ENCODE assay signal across 13 mouse cellular contexts in genomic region chr8:70843941-70844340, GRCm38 (mm10). TPM values are rescaled to one million over a fixed set of nuclear protein-coding genes. Genes with fewer than 3 reads are reported as not detected.
DNase-seq lines count a peak whose midpoint lies in the region; ATAC-seq lines count a peak whose summit lies in the region.
"Had no signal": no experiment of that assay in that cellular context is flagged by ENCODE, and none has a peak within 500 bp of the region (broad histone marks: within the 10 kb centered on the region; RNA-seq: fewer than 3 reads in every experiment).

No protein-coding gene starts in this region.

- 77% methylated on average over 8 of the region's 8 CpGs for WGBS in heart, embryonic 10.5 days
- WGBS in neural tube, embryonic 11.5 days: 88% methylated on average over 8 of the region's 8 CpGs
- 86% methylated on average over 8 of the region's 8 CpGs for WGBS in neural tube, embryonic 15.5 days
- WGBS in embryonic facial prominence, embryonic 14.5 days: 89% methylated on average over 8 of the region's 8 CpGs
- 70% methylated on average over 8 of the region's 8 CpGs for WGBS in liver, embryonic 16.5 days (ENCODE audit: insufficient replicate concordance)

- H3K4me3 ChIP-seq in heart, embryonic 10.5 days: no peak overlapping the region
- no peak overlapping the region for H3K4me3 ChIP-seq in neural tube, embryonic 11.5 days (ENCODE audit: low read depth, low read length)
- no peak overlapping the region for H3K4me3 ChIP-seq in neural tube, embryonic 15.5 days (replicated peaks)
- H3K4me3 ChIP-seq in embryonic facial prominence, embryonic 14.5 days (ENCODE audit: low read depth, low read length): no peak overlapping the region
- H3K4me3 ChIP-seq in liver, embryonic 16.5 days (ENCODE audit: low read depth, low read length): peak overlapping the region; percentile 72
- H3K4me3 ChIP-seq: heart, adult 2 months; myocyte had no signal

- peaks cover 33% of the 10 kb centered on the region for H3K4me1 ChIP-seq in heart, embryonic 10.5 days
- H3K4me1 ChIP-seq in neural tube, embryonic 11.5 days (ENCODE audit: control insufficient read depth, insufficient read depth, low read length): no peaks in the 10 kb centered on the region
- peaks cover 19% of the 10 kb centered on the region for H3K4me1 ChIP-seq in neural tube, embryonic 15.5 days
- no peaks in the 10 kb centered on the region for H3K4me1 ChIP-seq in embryonic facial prominence, embryonic 14.5 days (ENCODE audit: control insufficient read depth, insufficient read depth, low read length)
- H3K4me1 ChIP-seq in liver, embryonic 16.5 days (ENCODE audit: control insufficient read depth, low read depth, low read length): peaks cover 58% of the 10 kb centered on the region

- peaks cover 64% of the 10 kb centered on the region for H3K27me3 ChIP-seq in heart, embryonic 10.5 days (ENCODE audit: insufficient read depth, poor library complexity, severe bottlenecking)
- no peaks in the 10 kb centered on the region for H3K27me3 ChIP-seq in neural tube, embryonic 11.5 days (ENCODE audit: control insufficient read depth, insufficient read depth, low read length)
- no peaks in the 10 kb centered on the region for H3K27me3 ChIP-seq in neural tube, embryonic 15.5 days (replicated peaks)
- H3K27me3 ChIP-seq in embryonic facial prominence, embryonic 14.5 days (replicated peaks; ENCODE audit: control insufficient read depth, insufficient read depth, low read length): no peaks in the 10 kb centered on the region
- H3K27me3 ChIP-seq in liver, embryonic 16.5 days (ENCODE audit: control insufficient read depth, insufficient read depth, low read depth, low read length): peaks cover 8% of the 10 kb centered on the region; the same call in 1 of the 2 replicates
- H3K27me3 ChIP-seq: Patski had no signal

- H3K27ac ChIP-seq in heart, embryonic 10.5 days: peak overlapping the region; percentile 81; the same call in 1 of the 2 replicates
- H3K27ac ChIP-seq in neural tube, embryonic 11.5 days (ENCODE audit: low read depth, low read length): 0 out of 2 replicates have a peak overlapping the region, but pooled peaks have one; percentile 39
- no peak overlapping the region for H3K27ac ChIP-seq in neural tube, embryonic 15.5 days (replicated peaks)
- H3K27ac ChIP-seq in embryonic facial prominence, embryonic 14.5 days (replicated peaks; ENCODE audit: low read depth, low read length): no peak overlapping the region
- peak overlapping the region; percentile 97 for H3K27ac ChIP-seq in liver, embryonic 16.5 days (ENCODE audit: low read length)
- H3K27ac ChIP-seq: heart, adult 2 months had no signal

- H3K36me3 ChIP-seq in heart, embryonic 10.5 days: no peaks in the 10 kb centered on the region
- H3K36me3 ChIP-seq in neural tube, embryonic 11.5 days (ENCODE audit: control insufficient read depth, insufficient read depth, low read length): no peaks in the 10 kb centered on the region
- peaks cover 5% of the 10 kb centered on the region; the same call in 1 of the 2 replicates for H3K36me3 ChIP-seq in neural tube, embryonic 15.5 days
- H3K36me3 ChIP-seq in embryonic facial prominence, embryonic 14.5 days (ENCODE audit: control insufficient read depth, insufficient read depth, low read length): no peaks in the 10 kb centered on the region
- H3K36me3 ChIP-seq in liver, embryonic 16.5 days (ENCODE audit: control insufficient read depth, insufficient read depth): no peaks in the 10 kb centered on the region

- DNase-seq in heart, embryonic 10.5 days (ENCODE audit: low spot score): no peak
- no peak for DNase-seq in heart, postnatal 36 days
- no peak for DNase-seq in neural tube, embryonic 11.5 days (ENCODE audit: low spot score)
- no peak for DNase-seq in embryonic facial prominence, embryonic 14.5 days (ENCODE audit: low spot score)
- no peak for DNase-seq in layer of hippocampus, postnatal 25 days (ENCODE audit: extremely low spot score in 1 of 2, low spot score in 1 of 2)
- no peak for DNase-seq in cerebellum, adult 9-10 months

- H3K9ac ChIP-seq in neural tube, embryonic 11.5 days (ENCODE audit: low read length): no peak overlapping the region
- H3K9ac ChIP-seq in neural tube, embryonic 15.5 days (replicated peaks): no peak overlapping the region
- 0 out of 2 replicates have a peak overlapping the region, but pooled peaks have one; percentile 21 for H3K9ac ChIP-seq in embryonic facial prominence, embryonic 14.5 days (ENCODE audit: low read depth, low read length)
- peak overlapping the region; percentile 91 for H3K9ac ChIP-seq in liver, embryonic 16.5 days (ENCODE audit: low read depth, low read length)

- intact Hi-C loops in heart, postnatal 36 days (cut with DNase I): loop anchor here (1.0 to 5.0 kb wide), 3 partner anchors 25 to 126 kb away; partner anchors contain the start of gene Gm3336

- H3K4me2 ChIP-seq in neural tube, embryonic 11.5 days (ENCODE audit: low read depth): no peak overlapping the region
- H3K4me2 ChIP-seq in neural tube, embryonic 15.5 days: no peak overlapping the region
- no peak overlapping the region for H3K4me2 ChIP-seq in embryonic facial prominence, embryonic 14.5 days (ENCODE audit: low read depth, low read length)
- peak overlapping the region; percentile 85 for H3K4me2 ChIP-seq in liver, embryonic 16.5 days (ENCODE audit: low read depth, low read length)

- ATAC-seq in neural tube, embryonic 11.5 days (ENCODE audit: insufficient read depth, low FRiP score, low TSS enrichment): no peak
- no peak for ATAC-seq in neural tube, embryonic 15.5 days (ENCODE audit: low FRiP score)
- ATAC-seq in embryonic facial prominence, embryonic 14.5 days (ENCODE audit: low read depth): no peak
- ATAC-seq in liver, embryonic 16.5 days (ENCODE audit: low read depth): no peak
- ATAC-seq: Patski had no signal

- H3K9me3 ChIP-seq in heart, embryonic 10.5 days: no peaks in the 10 kb centered on the region
- H3K9me3 ChIP-seq in neural tube, embryonic 11.5 days (ENCODE audit: control insufficient read depth, low read length): no peaks in the 10 kb centered on the region
- H3K9me3 ChIP-seq in neural tube, embryonic 15.5 days (replicated peaks): no peaks in the 10 kb centered on the region
- H3K9me3 ChIP-seq in embryonic facial prominence, embryonic 14.5 days (ENCODE audit: control insufficient read depth, low read length): no peaks in the 10 kb centered on the region
- no peaks in the 10 kb centered on the region for H3K9me3 ChIP-seq in liver, embryonic 16.5 days (replicated peaks; ENCODE audit: control insufficient read depth, low read length)
- H3K9me3 ChIP-seq: megakaryocyte, embryonic 14.5 days had no signal

RNA-seq across cellular contexts. Expression of gene Arrdc2, which starts 4.4 kb away (rescaled TPM):
- 3.7 and 3.8 TPM in 2 replicates for polyA plus RNA-seq in heart, embryonic 10.5 days (2016; fragmentation: Nextera tagmentation; extraction: Ambion mirVana)
- total RNA-seq in heart, postnatal 36 days (2021): 10 to 100 TPM; 11.3 to 11.4 TPM
- polyA plus RNA-seq in neural tube, embryonic 11.5 days (2014; fragmentation: Nextera tagmentation; extraction: Ambion mirVana): 8.8 and 10.2 TPM in 2 replicates
- 7.8 and 8.5 TPM in 2 replicates for polyA plus RNA-seq in neural tube, embryonic 15.5 days (2015; fragmentation: Nextera tagmentation; extraction: Ambion mirVana)
- 5.4 and 5.8 TPM in 2 replicates for polyA plus RNA-seq in embryonic facial prominence, embryonic 14.5 days (2014; fragmentation: Nextera tagmentation; extraction: Ambion mirVana)
- polyA plus RNA-seq in liver, embryonic 16.5 days (2015; fragmentation: Nextera tagmentation; extraction: Ambion mirVana): 11.6 and 13.5 TPM in 2 replicates
- 10 to 100 TPM; 15.0 to 18.7 TPM for total RNA-seq in layer of hippocampus, postnatal 25 days (2021)

RNA-seq across cellular contexts. Expression of gene Kcnn1, which starts 19.1 kb away (rescaled TPM):
- polyA plus RNA-seq in heart, embryonic 10.5 days (2016; fragmentation: Nextera tagmentation; extraction: Ambion mirVana): 1.1 and 1.6 TPM in 2 replicates
- 10 to 100 TPM; 10.4 to 13.6 TPM for total RNA-seq in heart, postnatal 36 days (2021)
- polyA plus RNA-seq in neural tube, embryonic 11.5 days (2014; fragmentation: Nextera tagmentation; extraction: Ambion mirVana): 14.0 and 14.1 TPM in 2 replicates
- 17.6 and 18.6 TPM in 2 replicates for polyA plus RNA-seq in neural tube, embryonic 15.5 days (2015; fragmentation: Nextera tagmentation; extraction: Ambion mirVana)
- polyA plus RNA-seq in embryonic facial prominence, embryonic 14.5 days (2014; fragmentation: Nextera tagmentation; extraction: Ambion mirVana): 2.9 and 3.4 TPM in 2 replicates
- 0.20 and 0.46 TPM in 2 replicates for polyA plus RNA-seq in liver, embryonic 16.5 days (2015; fragmentation: Nextera tagmentation; extraction: Ambion mirVana)
- total RNA-seq in layer of hippocampus, postnatal 25 days (2021): 10 to 100 TPM; 19.4 to 22.4 TPM

RNA-seq across cellular contexts. Expression of gene Ccdc124, which starts 29.8 kb away (rescaled TPM):
- 120 and 143 TPM in 2 replicates for polyA plus RNA-seq in heart, embryonic 10.5 days (2016; fragmentation: Nextera tagmentation; extraction: Ambion mirVana)
- total RNA-seq in heart, postnatal 36 days (2021): 10 to 100 TPM; 45.2 to 49.4 TPM
- 152 and 155 TPM in 2 replicates for polyA plus RNA-seq in neural tube, embryonic 11.5 days (2014; fragmentation: Nextera tagmentation; extraction: Ambion mirVana)
- polyA plus RNA-seq in neural tube, embryonic 15.5 days (2015; fragmentation: Nextera tagmentation; extraction: Ambion mirVana): 162 and 163 TPM in 2 replicates
- 87.1 and 91.3 TPM in 2 replicates for polyA plus RNA-seq in embryonic facial prominence, embryonic 14.5 days (2014; fragmentation: Nextera tagmentation; extraction: Ambion mirVana)
- 42.5 and 43.1 TPM in 2 replicates for polyA plus RNA-seq in liver, embryonic 16.5 days (2015; fragmentation: Nextera tagmentation; extraction: Ambion mirVana)
- total RNA-seq in layer of hippocampus, postnatal 25 days (2021): 10 to 100 TPM; 92.7 to 95.6 TPM

RNA-seq across cellular contexts. Expression of gene Il12rb1, which starts 35.7 kb away (rescaled TPM):
- polyA plus RNA-seq in heart, embryonic 10.5 days (2016; fragmentation: Nextera tagmentation; extraction: Ambion mirVana): 0.12 TPM in 1 of 2 replicates, not detected in the other
- not detected for total RNA-seq in heart, postnatal 36 days (2021)
- not detected in 2 replicates for polyA plus RNA-seq in neural tube, embryonic 11.5 days (2014; fragmentation: Nextera tagmentation; extraction: Ambion mirVana)
- polyA plus RNA-seq in neural tube, embryonic 15.5 days (2015; fragmentation: Nextera tagmentation; extraction: Ambion mirVana): 0.14 and 1.4 TPM in 2 replicates
- 0.07 and 0.19 TPM in 2 replicates for polyA plus RNA-seq in embryonic facial prominence, embryonic 14.5 days (2014; fragmentation: Nextera tagmentation; extraction: Ambion mirVana)
- 0.06 and 0.35 TPM in 2 replicates for polyA plus RNA-seq in liver, embryonic 16.5 days (2015; fragmentation: Nextera tagmentation; extraction: Ambion mirVana)
- 1 to 10 TPM in 1 of 2 experiments, under 1 TPM in 1; 0.94 to 1.4 TPM for total RNA-seq in layer of hippocampus, postnatal 25 days (2021)
- total RNA-seq: adrenal gland, postnatal 25 days; heart, adult 2 months had no signal

RNA-seq across cellular contexts. Expression of gene Mast3, which starts 39.1 kb away (rescaled TPM):
- 7.9 and 9.3 TPM in 2 replicates for polyA plus RNA-seq in heart, embryonic 10.5 days (2016; fragmentation: Nextera tagmentation; extraction: Ambion mirVana)
- 1 to 10 TPM; 6.4 to 8.9 TPM for total RNA-seq in heart, postnatal 36 days (2021)
- polyA plus RNA-seq in neural tube, embryonic 11.5 days (2014; fragmentation: Nextera tagmentation; extraction: Ambion mirVana): 10.5 and 14.7 TPM in 2 replicates
- 18.9 and 21.0 TPM in 2 replicates for polyA plus RNA-seq in neural tube, embryonic 15.5 days (2015; fragmentation: Nextera tagmentation; extraction: Ambion mirVana)
- 13.5 and 14.9 TPM in 2 replicates for polyA plus RNA-seq in embryonic facial prominence, embryonic 14.5 days (2014; fragmentation: Nextera tagmentation; extraction: Ambion mirVana)
- polyA plus RNA-seq in liver, embryonic 16.5 days (2015; fragmentation: Nextera tagmentation; extraction: Ambion mirVana): 7.5 and 9.0 TPM in 2 replicates
- 100 to 1,000 TPM; 411 to 437 TPM for total RNA-seq in layer of hippocampus, postnatal 25 days (2021)

Comparison
In these comparisons a context has a peak if more than half of its experiments do, and no peak if none do; other contexts are left out.
1. H3K27ac ChIP-seq: peak in heart, embryonic 10.5 days (single experiment), neural tube, embryonic 11.5 days (single experiment) and liver, embryonic 16.5 days (single experiment); none in neural tube, embryonic 15.5 days (single experiment) and embryonic facial prominence, embryonic 14.5 days (single experiment).
2. H3K9ac ChIP-seq: peak in embryonic facial prominence, embryonic 14.5 days (single experiment) and liver, embryonic 16.5 days (single experiment); none in neural tube, embryonic 11.5 days (single experiment) and neural tube, embryonic 15.5 days (single experiment).